Mouse (Mus musculus) midbrain, embryonic 11.5 days (tissue): ENCODE results near the gene Nudcd3. TPM values are rescaled to one million over a fixed set of nuclear protein-coding genes. Genes with fewer than 3 reads are reported as not detected.

Experiments used
- ATAC-seq: fragments of 200-750 bp; cut with Nextera tagmentation; 2 replicates; pipeline ENCODE4 v1.8.0; 2017; ENCODE audit warnings: moderate TSS enrichment, moderate library complexity; ENCODE audit not compliant: low FRiP score
- DNase-seq: peaks from one replicate; pipeline ENCODE4 v3.0.0; 2015; ENCODE audit warnings: low spot score; ENCODE audit errors: missing footprints
- H3K27ac ChIP-seq: fragments of 300-500 bp; sonication (generic); 2 replicates; pipeline ENCODE4 v1.5.1; 2014; ENCODE audit warnings: low read depth, low read length
- H3K27me3 ChIP-seq: fragments of 300-500 bp; sonication (generic); 2 replicates; pipeline ENCODE4 v1.6.1; 2014; ENCODE audit warnings: mild to moderate bottlenecking, low read length, moderate library complexity, mixed read lengths; ENCODE audit not compliant: control insufficient read depth, insufficient read depth
- H3K36me3 ChIP-seq: fragments of 300-500 bp; sonication (generic); 2 replicates; pipeline ENCODE4 v1.6.1; 2014; ENCODE audit warnings: mild to moderate bottlenecking, low read length, moderate library complexity, mixed read lengths; ENCODE audit not compliant: control insufficient read depth, insufficient read depth
- H3K4me1 ChIP-seq: fragments of 300-500 bp; sonication (generic); 2 replicates; pipeline ENCODE4 v1.6.1; 2014; ENCODE audit warnings: low read length; ENCODE audit not compliant: control insufficient read depth, insufficient read depth
- H3K4me2 ChIP-seq: fragments of 300-500 bp; sonication (generic); 2 replicates; pipeline ENCODE4 v1.6.1; 2014; ENCODE audit warnings: mild to moderate bottlenecking, moderate library complexity
- H3K4me3 ChIP-seq: fragments of 300-500 bp; sonication (generic); 2 replicates; pipeline ENCODE4 v1.5.1; 2014; ENCODE audit warnings: low read depth, low read length
- H3K9ac ChIP-seq: fragments of 300-500 bp; sonication (generic); 2 replicates; pipeline ENCODE4 v1.6.1; 2014; ENCODE audit warnings: low read length
- H3K9me3 ChIP-seq: fragments of 300-500 bp; sonication (generic); 2 replicates; pipeline ENCODE4 v1.6.1; 2016; ENCODE audit warnings: low read length; ENCODE audit not compliant: control insufficient read depth
- WGBS: fragments of 180-500 bp; shearing (Covaris S2); extraction: QIAGEN DNeasy Blood & Tissue Kit; methylation state at CpG from one replicate; pipeline ENCODE4 v1.1.7; 2014; 5-methylcytosine and 5-hydroxymethylcytosine counted together
- polyA plus RNA-seq: library from polyadenylated mRNA; unstranded; fragments of >200 nt; fragmentation: Nextera tagmentation; extraction: Ambion mirVana; gene quantifications from 2 replicates; pipeline ENCODE4 v1.2.1, GENCODE M21; 2014

Nudcd3 gene
- 41.4 and 46.8 TPM in 2 replicates for polyA plus RNA-seq

DNA sequence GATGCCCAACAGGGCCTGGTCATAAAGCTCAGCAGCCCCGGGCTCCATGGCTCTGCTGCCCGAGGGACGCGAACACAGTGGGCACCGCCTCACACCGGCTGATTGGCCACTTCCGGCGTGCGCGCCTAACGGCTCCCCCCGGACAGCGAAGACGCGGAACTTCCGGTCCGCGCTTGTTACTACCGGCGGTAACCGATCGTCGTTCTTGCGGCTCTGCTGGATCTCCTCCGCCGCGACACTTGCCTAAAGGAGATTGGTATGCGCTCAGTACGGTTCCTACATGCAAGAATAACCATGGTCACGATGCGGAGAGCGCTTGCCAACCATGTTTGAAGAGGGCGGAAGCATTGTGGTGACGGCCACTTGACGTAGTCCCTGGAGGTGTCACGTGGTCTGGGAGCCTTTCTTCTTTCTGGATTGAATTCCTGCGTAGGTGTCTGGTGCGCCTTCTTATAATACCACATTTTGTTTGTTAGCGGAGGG is at the start of gene Nudcd3:
Gene Nudcd3 (minus strand): TSS at position 329 of the 483 bp plus-strand sequence.
- ATAC-seq (peak; percentile 97), DNase-seq (peak; percentile 99)
- Histone ChIP-seq H3K27me3 (no peaks in the 10 kb centered on the region), H3K9ac (peak within 1 kb of the TSS; percentile 94), H3K4me3 (peak within 1 kb of the TSS; percentile 99), H3K27ac (peak within 1 kb of the TSS; percentile 90), H3K9me3 (no peaks in the 10 kb centered on the region), H3K36me3 (no peaks in the 10 kb centered on the region), H3K4me1 (peaks cover 12% of the 10 kb centered on the region; the same call in 1 of the 2 replicates), H3K4me2 (peak within 1 kb of the TSS; percentile 96)
- WGBS = under 1% methylated on average over 39 of the region's 39 CpGs

DNA sequence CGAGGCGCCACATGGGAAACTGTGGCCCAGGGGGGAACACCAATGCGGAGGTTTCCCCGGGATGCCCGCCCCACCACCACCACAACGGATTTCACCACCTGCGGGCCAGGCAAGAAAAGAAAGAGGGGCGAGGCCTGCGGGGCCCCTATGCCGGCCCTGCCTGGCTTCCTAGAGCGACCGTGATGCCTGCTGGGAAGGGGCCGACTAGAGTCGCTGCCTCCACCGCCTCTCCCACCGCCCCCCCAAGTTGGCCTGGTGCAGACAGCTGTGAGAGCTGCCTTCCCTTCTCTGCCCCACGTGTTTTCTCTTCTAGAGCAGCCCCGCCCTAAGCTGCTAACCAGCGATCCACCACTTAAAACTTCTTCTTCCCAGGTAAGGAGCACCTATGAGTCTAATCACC is 44.5 kb upstream of the Nudcd3 start:
- Histone ChIP-seq H3K4me2 (no peak overlapping the region), H3K9me3 (no peaks in the 10 kb centered on the region), H3K27ac (no peak overlapping the region), H3K9ac (no peak overlapping the region), H3K4me1 (no peaks in the 10 kb centered on the region), H3K4me3 (no peak overlapping the region), H3K27me3 (no peaks in the 10 kb centered on the region; the same call in 1 of the 2 replicates), H3K36me3 (no peaks in the 10 kb centered on the region)
- whole genome bisulfite sequencing = 43% methylated on average over 19 of the region's 19 CpGs
- DNase-seq = no peak
- ATAC-seq = no peak

DNA sequence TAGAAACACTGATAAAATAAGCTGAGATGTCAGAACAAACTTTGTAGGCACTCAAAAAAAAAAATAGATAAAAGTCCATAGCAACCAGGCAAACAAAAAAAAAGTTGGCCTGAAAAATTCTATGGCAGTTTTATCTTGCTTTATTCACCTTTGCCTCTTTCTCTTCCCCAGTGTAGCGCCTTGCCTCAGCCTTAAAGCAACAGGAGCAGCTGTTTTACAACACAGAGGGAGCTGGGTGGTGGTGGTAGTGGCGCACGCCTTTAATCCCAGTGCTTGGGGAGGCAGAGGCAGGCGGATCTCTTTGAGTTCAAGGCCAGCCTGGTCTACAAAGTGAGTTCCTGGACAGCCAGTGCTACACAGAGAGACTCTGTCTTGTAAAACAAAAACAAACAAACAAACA is 32.8 kb upstream of the Nudcd3 start:
- Histone ChIP-seq H3K9me3 (peaks cover under 1% of the 10 kb centered on the region; the same call in 1 of the 2 replicates), H3K36me3 (no peaks in the 10 kb centered on the region), H3K27ac (no peak overlapping the region), H3K4me2 (no peak overlapping the region), H3K4me1 (no peaks in the 10 kb centered on the region), H3K4me3 (no peak overlapping the region), H3K27me3 (no peaks in the 10 kb centered on the region), H3K9ac (no peak overlapping the region)
- 89% methylated on average over 4 of the region's 4 CpGs for WGBS
- no peak for DNase-seq
- no peak for ATAC-seq

DNA sequence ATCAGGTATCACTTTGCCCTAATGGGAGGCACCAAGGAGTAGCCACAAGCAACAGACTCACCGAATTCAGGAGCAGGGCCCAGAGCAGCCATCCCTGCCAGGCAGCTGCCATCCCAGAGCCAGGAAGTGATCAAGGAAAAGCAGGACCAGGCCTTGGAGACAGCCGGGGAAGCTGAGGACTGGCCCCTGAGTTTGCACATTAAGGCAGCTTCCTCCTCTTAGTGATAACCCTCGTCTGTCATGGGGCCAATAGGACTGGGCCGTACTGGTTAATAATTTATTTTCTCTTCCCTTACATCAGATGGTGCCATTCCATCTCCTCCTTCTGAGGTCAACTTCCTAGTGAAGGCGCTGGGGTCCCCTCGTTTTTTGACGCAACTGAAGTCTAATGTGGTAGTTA is 29.8 kb upstream of the Nudcd3 start, which contains the start of gene Npc1l1:
Gene Npc1l1 (minus strand): TSS at position 132 of the 400 bp plus-strand sequence.
- Histone ChIP-seq H3K4me3 (no peak within 1 kb of the TSS), H3K4me2 (no peak within 1 kb of the TSS), H3K36me3 (no peaks in the 10 kb centered on the region), H3K4me1 (no peaks in the 10 kb centered on the region), H3K27me3 (no peaks in the 10 kb centered on the region), H3K9me3 (no peaks in the 10 kb centered on the region), H3K9ac (no peak within 1 kb of the TSS), H3K27ac (no peak within 1 kb of the TSS)
- WGBS = 91% methylated on average over 7 of the region's 7 CpGs
- DNase-seq = no peak
- ATAC-seq = no peak

DNA sequence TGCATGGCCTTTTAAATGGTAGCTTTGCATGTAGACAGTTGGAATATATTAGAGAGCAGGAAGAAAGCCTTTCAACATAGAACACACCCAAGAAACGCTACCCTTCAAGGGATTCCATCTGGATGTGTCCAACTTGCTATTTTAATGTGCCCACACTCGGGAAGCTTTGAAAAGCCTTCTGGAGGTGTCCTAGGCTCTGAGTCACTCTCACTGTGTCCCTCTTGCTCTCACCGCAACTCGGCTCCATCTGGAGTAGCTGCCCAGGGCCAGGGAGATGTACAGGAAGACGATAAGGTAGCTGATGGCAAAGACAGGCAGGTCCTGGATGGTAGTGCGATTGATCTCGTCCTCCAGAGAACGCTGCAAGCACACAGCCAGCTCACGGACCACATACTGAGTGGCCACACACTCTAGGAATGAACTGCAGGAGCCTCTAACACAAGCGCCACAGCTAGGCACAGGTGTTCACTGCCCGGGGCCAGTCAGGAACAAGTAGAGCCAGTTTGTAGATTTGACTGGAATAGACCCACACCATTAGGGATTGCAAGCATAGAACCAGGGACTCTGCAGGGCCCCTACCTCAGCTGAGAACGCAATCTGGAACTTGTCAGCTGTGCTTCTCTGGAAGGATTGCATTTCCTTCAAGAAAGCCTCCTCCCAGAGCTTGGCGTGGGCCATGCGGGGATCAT is 24.5 kb upstream of the Nudcd3 start:
- ATAC-seq = no peak

DNA sequence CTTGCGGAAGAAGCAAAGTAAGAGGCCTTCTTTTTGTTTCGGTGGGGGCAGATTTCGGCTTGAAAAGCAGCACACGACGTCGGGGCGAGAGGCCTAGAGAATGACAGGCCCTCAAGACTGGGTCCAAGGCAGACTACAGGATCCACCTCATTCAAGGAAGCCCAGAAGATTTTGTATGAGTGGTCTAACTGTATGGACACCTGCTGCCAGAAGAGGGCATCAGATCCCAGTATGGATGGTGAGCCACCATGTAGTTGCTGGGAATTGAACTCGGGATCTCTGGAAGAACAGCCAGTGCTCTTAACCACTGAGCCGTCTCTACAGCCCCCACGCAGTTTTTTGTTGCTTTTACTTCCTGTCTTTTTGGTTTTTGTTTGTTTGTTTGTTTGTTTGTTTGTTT is 22.0 kb upstream of the Nudcd3 start:
- Histone ChIP-seq H3K4me2 (no peak overlapping the region), H3K27me3 (no peaks in the 10 kb centered on the region), H3K4me3 (no peak overlapping the region), H3K27ac (no peak overlapping the region), H3K4me1 (no peaks in the 10 kb centered on the region), H3K9me3 (no peaks in the 10 kb centered on the region), H3K36me3 (no peaks in the 10 kb centered on the region), H3K9ac (no peak overlapping the region)
- ATAC-seq (no peak), DNase-seq (no peak)
- 93% methylated on average over 10 of the region's 10 CpGs for WGBS

More for the DNA sequence above, 24.5 kb upstream of the Nudcd3 start:
- H3K27me3 ChIP-seq = no peaks in the 10 kb centered on the region
- H3K27ac ChIP-seq = no peak overlapping the region
- no peak overlapping the region for H3K4me3 ChIP-seq
- no peak overlapping the region for H3K4me2 ChIP-seq
- H3K4me1 ChIP-seq = no peaks in the 10 kb centered on the region
- no peaks in the 10 kb centered on the region for H3K9me3 ChIP-seq
- no peak overlapping the region for H3K9ac ChIP-seq
- DNase-seq = no peak
- 80% methylated on average over 14 of the region's 14 CpGs for WGBS
- H3K36me3 ChIP-seq = no peaks in the 10 kb centered on the region

DNA sequence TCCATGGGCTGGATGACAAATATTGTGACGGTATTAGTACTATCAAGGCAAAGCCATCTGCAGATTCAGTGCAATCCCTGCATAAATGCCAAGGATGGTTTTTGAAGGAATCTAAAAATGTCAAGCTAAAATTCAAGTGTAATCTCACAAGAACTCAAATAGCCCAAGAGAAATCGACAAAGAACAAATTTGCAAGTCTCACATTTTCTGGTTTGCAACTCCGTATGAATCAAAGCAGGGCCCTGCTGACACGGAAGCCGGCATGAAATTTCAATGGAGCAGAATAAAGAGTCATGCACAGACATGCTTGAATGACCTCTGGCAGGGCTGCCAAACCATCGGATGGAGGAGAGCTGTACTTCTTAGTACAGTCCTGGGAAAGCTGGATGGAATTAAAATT is 19.8 kb upstream of the Nudcd3 start:
- Histone ChIP-seq H3K9ac (no peak overlapping the region), H3K4me2 (no peak overlapping the region), H3K4me3 (no peak overlapping the region), H3K27ac (no peak overlapping the region), H3K9me3 (no peaks in the 10 kb centered on the region), H3K4me1 (no peaks in the 10 kb centered on the region), H3K36me3 (no peaks in the 10 kb centered on the region), H3K27me3 (no peaks in the 10 kb centered on the region)
- no peak for ATAC-seq
- no peak for DNase-seq
- WGBS = 88% methylated on average over 6 of the region's 6 CpGs

DNA sequence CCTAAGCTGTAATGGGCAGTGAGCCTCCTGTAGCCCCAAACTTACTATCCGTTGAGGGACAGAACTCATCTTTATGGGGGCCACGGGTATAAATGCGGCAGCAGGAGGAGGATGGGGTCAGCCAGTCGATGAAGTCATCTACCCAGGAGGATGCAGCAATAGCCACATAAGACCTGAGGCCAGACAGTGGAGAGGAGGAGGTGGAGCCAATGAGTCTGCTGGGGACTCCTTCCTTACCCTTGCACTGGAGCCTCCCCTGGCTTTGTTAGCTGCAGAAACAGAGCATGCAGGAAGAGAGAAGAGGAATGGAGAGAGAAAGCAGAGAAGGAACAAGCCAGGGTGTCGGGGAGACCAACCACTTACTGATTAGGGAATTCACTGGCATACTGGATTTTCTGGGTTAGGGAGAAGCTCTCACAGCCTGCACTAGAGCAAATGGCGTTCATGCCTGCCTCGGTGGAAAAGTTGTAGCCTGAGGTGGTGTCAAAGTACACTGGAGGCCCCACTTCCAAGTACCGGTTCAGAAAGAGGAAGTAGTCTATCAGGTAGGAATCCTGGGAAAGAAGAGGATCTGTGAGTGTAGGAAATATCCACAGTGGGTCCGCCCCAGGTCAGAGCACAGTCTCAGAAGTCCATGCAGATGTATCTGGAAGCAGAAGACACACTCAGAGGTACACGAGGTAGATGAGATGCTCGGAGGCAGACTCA is 18.1 kb upstream of the Nudcd3 start:
- Histone ChIP-seq H3K4me1 (no peaks in the 10 kb centered on the region), H3K36me3 (no peaks in the 10 kb centered on the region), H3K9me3 (no peaks in the 10 kb centered on the region), H3K4me2 (no peak overlapping the region), H3K27me3 (no peaks in the 10 kb centered on the region), H3K9ac (no peak overlapping the region), H3K4me3 (no peak overlapping the region), H3K27ac (no peak overlapping the region)
- WGBS = 83% methylated on average over 11 of the region's 11 CpGs
- DNase-seq (no peak), ATAC-seq (no peak)

DNA sequence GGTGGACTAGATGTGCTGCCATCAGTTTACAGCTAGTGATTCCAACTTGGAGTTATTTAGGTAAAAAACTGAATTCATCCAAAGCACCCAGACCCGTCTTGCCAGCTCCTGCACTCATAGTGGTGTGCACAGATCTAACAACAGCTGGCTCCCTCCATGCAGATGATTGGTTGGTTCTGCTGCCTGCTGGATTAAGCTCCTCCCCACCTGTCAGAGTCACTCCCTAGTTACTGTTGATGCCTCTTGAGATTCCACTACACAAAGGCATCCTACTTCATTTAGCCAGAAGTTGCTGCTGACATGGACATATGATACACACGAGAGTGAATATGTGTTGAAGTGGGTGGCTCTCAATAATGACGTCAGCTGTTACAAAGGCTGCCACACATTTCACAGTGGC is 16.6 kb upstream of the Nudcd3 start:
- DNase-seq (no peak), ATAC-seq (no peak)
- Histone ChIP-seq H3K36me3 (no peaks in the 10 kb centered on the region), H3K27ac (no peak overlapping the region), H3K4me2 (no peak overlapping the region), H3K4me3 (no peak overlapping the region), H3K27me3 (no peaks in the 10 kb centered on the region), H3K4me1 (no peaks in the 10 kb centered on the region), H3K9ac (no peak overlapping the region), H3K9me3 (no peaks in the 10 kb centered on the region)
- 65% methylated on average over 3 of the region's 3 CpGs for WGBS
